Mouse (Mus musculus) right cerebral cortex, adult 18-20 months (tissue): ENCODE results near the gene Grk5.
"Not testable (repeated sequence)": the region's sequence is repeated elsewhere in the genome, so short reads cannot be mapped to it uniquely, and the experiment has no call there.

ENCODE experiments used
- DNase-seq: peaks from one replicate; pipeline ENCODE4 v3.0.0; 2022; ENCODE audit warnings: mixed read lengths

Grk5 gene

GRCm38 (mm10) chr19:60915236-60915635 is 25.7 kb downstream of the Grk5 start:
- DNase-seq = no peak

GRCm38 (mm10) chr19:60915862-60916261 is 26.3 kb downstream of the Grk5 start:
- no peak for DNase-seq

- DNase-seq = peak; percentile 26
Observed at GRCm38 (mm10) chr19:60916869-60917570, 27.5 kb downstream of the Grk5 start.

GRCm38 (mm10) chr19:60924534-60924933 is 35.0 kb downstream of the Grk5 start:
- not testable (repeated sequence) for DNase-seq

GRCm38 (mm10) chr19:60935001-60935400 is 45.5 kb downstream of the Grk5 start:
- DNase-seq = no peak

GRCm38 (mm10) chr19:60939954-60940379 is 50.4 kb downstream of the Grk5 start:
- DNase-seq = peak; percentile 24

GRCm38 (mm10) chr19:60940866-60941265 is 51.3 kb downstream of the Grk5 start:
- no peak for DNase-seq

- no peak for DNase-seq
Observed at GRCm38 (mm10) chr19:60945801-60946311, 56.3 kb downstream of the Grk5 start.

- no peak for DNase-seq
Observed at GRCm38 (mm10) chr19:60946656-60947055, 57.1 kb downstream of the Grk5 start.

GRCm38 (mm10) chr19:60948996-60949395 is 59.4 kb downstream of the Grk5 start:
- DNase-seq = no peak

GRCm38 (mm10) chr19:60950056-60950869 is 60.7 kb downstream of the Grk5 start:
- DNase-seq = no peak

GRCm38 (mm10) chr19:60955131-60955530 is 65.6 kb downstream of the Grk5 start:
- no peak for DNase-seq

- DNase-seq = no peak
Observed at GRCm38 (mm10) chr19:60955712-60956111, 66.2 kb downstream of the Grk5 start.

- DNase-seq = no peak
Observed at GRCm38 (mm10) chr19:60956198-60956750, 66.7 kb downstream of the Grk5 start.

GRCm38 (mm10) chr19:60959706-60960230 is 70.2 kb downstream of the Grk5 start:
- no peak for DNase-seq

- DNase-seq = no peak
Observed at GRCm38 (mm10) chr19:60962358-60963061, 73.0 kb downstream of the Grk5 start.

GRCm38 (mm10) chr19:60967909-60968308 is 78.4 kb downstream of the Grk5 start:
- no peak for DNase-seq

GRCm38 (mm10) chr19:60970406-60970805 is 80.9 kb downstream of the Grk5 start:
- no peak for DNase-seq

- DNase-seq = no peak
Observed at GRCm38 (mm10) chr19:60971598-60971997, 82.0 kb downstream of the Grk5 start.

- no peak for DNase-seq
Observed at GRCm38 (mm10) chr19:60972281-60973015, 82.9 kb downstream of the Grk5 start.

GRCm38 (mm10) chr19:60973508-60973907 is 84.0 kb downstream of the Grk5 start:
- no peak for DNase-seq

GRCm38 (mm10) chr19:60979581-60979980 is 90.0 kb downstream of the Grk5 start:
- DNase-seq = no peak
